Mouse (Mus musculus): Measurements from ENCODE around the gene Spata2l. TPM values are rescaled to one million over a fixed set of nuclear protein-coding genes. Genes with fewer than 3 reads are reported as not detected.

Spata2l gene
- polyA plus RNA-seq, 1 experiment, result 14.9 TPM

- H3K36me3 ChIP-seq (ENCODE audit: control insufficient read depth, insufficient read depth, low read length), result no peaks in the 10 kb centered on the region
- peak within 1 kb of the TSS; percentile 44 for H3K4me3 ChIP-seq (ENCODE audit: insufficient read depth, low read depth, low read length)
- 32% methylated on average over 19 of the region's 19 CpGs for WGBS
- H3K27ac ChIP-seq (ENCODE audit: insufficient read depth, low read depth, low read length), result peak within 1 kb of the TSS; percentile 74
- no peaks in the 10 kb centered on the region for H3K27me3 ChIP-seq (replicated peaks; ENCODE audit: control insufficient read depth, insufficient read depth, low read length)
- DNase-seq, result peak; percentile 80
- H3K4me1 ChIP-seq (ENCODE audit: control insufficient read depth, insufficient read depth, low read length), result peaks cover 5% of the 10 kb centered on the region; the same call in 1 of the 2 replicates
- TF ChIP-seq POLR2A (IDR thresholded peaks at IDR 0.05; ENCODE audit: low read depth, low read length) (no peak), CTCF (conservative IDR thresholded peaks at IDR 0.05; ENCODE audit: insufficient read depth, insufficient read length, low read depth, low read length) (no peak)
Measured at GRCm38 (mm10) chr8:123185566-123186409, 50.2 kb downstream of the Spata2l start, which contains the start of gene Dpep1. Gene Dpep1 (plus strand): TSS chr8:123186242.

- Histone ChIP-seq H3K4me1 (ENCODE audit: control insufficient read depth, insufficient read depth, low read length) (peaks cover 2% of the 10 kb centered on the region; the same call in 1 of the 2 replicates), H3K4me3 (ENCODE audit: insufficient read depth, low read depth, low read length) (no peak overlapping the region), H3K27me3 (replicated peaks; ENCODE audit: control insufficient read depth, insufficient read depth, low read length) (no peaks in the 10 kb centered on the region), H3K36me3 (ENCODE audit: control insufficient read depth, insufficient read depth, low read length) (no peaks in the 10 kb centered on the region), H3K27ac (ENCODE audit: insufficient read depth, low read depth, low read length) (0 out of 2 replicates have a peak overlapping the region, but pooled peaks have one; percentile 5)
- DNase-seq, result peak; percentile 91
- WGBS, result 56% methylated on average over 3 of the region's 3 CpGs
- TF ChIP-seq CTCF (conservative IDR thresholded peaks at IDR 0.05; ENCODE audit: insufficient read depth, insufficient read length, low read depth, low read length), result no peak
Measured at GRCm38 (mm10) chr8:123181391-123181790, 54.6 kb downstream of the Spata2l start.

Other genes starting within 250 kb of the Spata2l start
- gene Ankrd11, start 194.0 kb downstream of the Spata2l start, polyA plus RNA-seq (2012; rRNA removed), result 32.7 and 36.1 TPM in 2 replicates
- gene Spg7, start 173.3 kb downstream of the Spata2l start, polyA plus RNA-seq (2012; rRNA removed), result 137 and 150 TPM in 2 replicates
- gene Rpl13, start 133.9 kb downstream of the Spata2l start, polyA plus RNA-seq (2012; rRNA removed), result 960 and 1,412 TPM in 2 replicates
- 2.5 and 3.4 TPM in 2 replicates for gene Cpne7, start 118.9 kb downstream of the Spata2l start, polyA plus RNA-seq (2012; rRNA removed)
- 10.8 and 11.2 TPM in 2 replicates for gene Sult5a1, start 77.9 kb downstream of the Spata2l start, polyA plus RNA-seq (2012; rRNA removed)
- gene Dpep1, start 50.0 kb downstream of the Spata2l start, polyA plus RNA-seq (2012; rRNA removed), result 360 and 388 TPM in 2 replicates
- gene Chmp1a, start 23.5 kb downstream of the Spata2l start, polyA plus RNA-seq (2012; rRNA removed), result 99.6 and 112 TPM in 2 replicates
- 3.5 and 4.6 TPM in 2 replicates for gene Spata33, start 23.4 kb downstream of the Spata2l start, polyA plus RNA-seq (2012; rRNA removed)
- 53.3 and 53.7 TPM in 2 replicates for gene Cdk10, start 11.4 kb downstream of the Spata2l start, polyA plus RNA-seq (2012; rRNA removed)
- 22.4 and 29.9 TPM in 2 replicates for gene Zfp276, start 18.0 kb upstream of the Spata2l start, polyA plus RNA-seq (2012; rRNA removed)
- gene Vps9d1, start 18.1 kb upstream of the Spata2l start, polyA plus RNA-seq (2012; rRNA removed), result 42.7 and 79.9 TPM in 2 replicates
- gene Fanca, start 82.3 kb upstream of the Spata2l start, polyA plus RNA-seq (2012; rRNA removed), result 15.9 and 19.2 TPM in 2 replicates
- 6.0 and 7.2 TPM in 2 replicates for gene Spire2, start 96.5 kb upstream of the Spata2l start, polyA plus RNA-seq (2012; rRNA removed)
- gene Tcf25, start 137.5 kb upstream of the Spata2l start, polyA plus RNA-seq (2012; rRNA removed), result 164 and 166 TPM in 2 replicates
- not detected in 2 replicates for gene Mc1r, start 170.9 kb upstream of the Spata2l start, polyA plus RNA-seq (2012; rRNA removed)
- gene Tubb3, start 175.2 kb upstream of the Spata2l start, polyA plus RNA-seq (2012; rRNA removed), result 3.9 and 12.0 TPM in 2 replicates
- gene Def8, start 187.3 kb upstream of the Spata2l start, polyA plus RNA-seq (2012; rRNA removed), result 87.1 and 97.6 TPM in 2 replicates
- 36.5 and 38.7 TPM in 2 replicates for gene Afg3l1, start 241.7 kb upstream of the Spata2l start, polyA plus RNA-seq (2012; rRNA removed)